Mouse (Mus musculus): ENCODE data around the gene Pdss1. TPM values are rescaled to one million over a fixed set of nuclear protein-coding genes. Genes with fewer than 3 reads are reported as not detected.
"Not testable (repeated sequence)": the region's sequence is repeated elsewhere in the genome, so short reads cannot be mapped to it uniquely, and the experiment has no call there.

Gene Pdss1
- 33.1 and 37.5 TPM in 2 replicates for polyA plus RNA-seq (2016; fragmentation: Nextera tagmentation; extraction: Ambion mirVana)

GRCm38 (mm10) chr2:22895282-22896273 lies at the start of gene Pdss1:
Pdss1 (plus strand) TSS chr2:22895522.
- peak within 1 kb of the TSS; percentile 94 for H3K27ac ChIP-seq
- H3K9me3 ChIP-seq = no peaks in the 10 kb centered on the region
- H3K36me3 ChIP-seq = no peaks in the 10 kb centered on the region
- under 1% methylated on average over 81 of the region's 81 CpGs for WGBS
- peak within 1 kb of the TSS; percentile 91 for H3K4me3 ChIP-seq
- peak; percentile 96 for DNase-seq (ENCODE audit: low spot score)
- H3K27me3 ChIP-seq (ENCODE audit: insufficient read depth, poor library complexity, severe bottlenecking) = no peaks in the 10 kb centered on the region
- H3K4me1 ChIP-seq = no peaks in the 10 kb centered on the region

GRCm38 (mm10) chr2:22851900-22852299 lies 43.4 kb upstream of the Pdss1 start:
- H3K4me1 ChIP-seq = no peaks in the 10 kb centered on the region

GRCm38 (mm10) chr2:22857501-22857900 lies 37.8 kb upstream of the Pdss1 start:
- H3K27me3 ChIP-seq (ENCODE audit: insufficient read depth, poor library complexity, severe bottlenecking) = no peaks in the 10 kb centered on the region
- H3K36me3 ChIP-seq = no peaks in the 10 kb centered on the region
- H3K4me1 ChIP-seq = no peaks in the 10 kb centered on the region
- H3K9me3 ChIP-seq = no peaks in the 10 kb centered on the region
- no peak for DNase-seq (ENCODE audit: low spot score)
- no peak overlapping the region for H3K4me3 ChIP-seq
- H3K27ac ChIP-seq = no peak overlapping the region
- 78% methylated on average over 3 of the region's 3 CpGs for WGBS

More at GRCm38 (mm10) chr2:22851900-22852299, 43.4 kb upstream of the Pdss1 start:
- 76% methylated on average over 4 of the region's 4 CpGs for WGBS
- H3K9me3 ChIP-seq = no peaks in the 10 kb centered on the region
- H3K4me3 ChIP-seq = no peak overlapping the region
- no peak overlapping the region for H3K27ac ChIP-seq
- no peaks in the 10 kb centered on the region for H3K27me3 ChIP-seq (ENCODE audit: insufficient read depth, poor library complexity, severe bottlenecking)
- H3K36me3 ChIP-seq = no peaks in the 10 kb centered on the region
- no peak for DNase-seq (ENCODE audit: low spot score)

- DNase-seq (ENCODE audit: low spot score) = no peak
- Histone ChIP-seq H3K4me3 (no peak overlapping the region), H3K36me3 (no peaks in the 10 kb centered on the region), H3K9me3 (no peaks in the 10 kb centered on the region), H3K4me1 (no peaks in the 10 kb centered on the region), H3K27me3 (ENCODE audit: insufficient read depth, poor library complexity, severe bottlenecking) (no peaks in the 10 kb centered on the region), H3K27ac (no peak overlapping the region)
- 79% methylated on average over 2 of the region's 2 CpGs for WGBS
These were observed 33.1 kb upstream of the Pdss1 start for GRCm38 (mm10) chr2:22862194-22862593.

GRCm38 (mm10) chr2:22864394-22865037 lies 30.8 kb upstream of the Pdss1 start:
- 3% methylated on average over 6 of the region's 6 CpGs for WGBS

GRCm38 (mm10) chr2:22865818-22866217 lies 29.5 kb upstream of the Pdss1 start:
- no peaks in the 10 kb centered on the region for H3K4me1 ChIP-seq
- no peaks in the 10 kb centered on the region for H3K36me3 ChIP-seq
- 81% methylated on average over 1 of the region's 1 CpGs for WGBS
- no peaks in the 10 kb centered on the region for H3K9me3 ChIP-seq
- H3K27ac ChIP-seq = no peak overlapping the region
- no peak for DNase-seq (ENCODE audit: low spot score)
- no peaks in the 10 kb centered on the region for H3K27me3 ChIP-seq (ENCODE audit: insufficient read depth, poor library complexity, severe bottlenecking)
- no peak overlapping the region for H3K4me3 ChIP-seq

More at GRCm38 (mm10) chr2:22864394-22865037, 30.8 kb upstream of the Pdss1 start:
- peak; percentile 85 for DNase-seq (ENCODE audit: low spot score)
- not testable (repeated sequence) for H3K27me3 ChIP-seq (ENCODE audit: insufficient read depth, poor library complexity, severe bottlenecking); H3K4me3 ChIP-seq; H3K4me1 ChIP-seq; H3K9me3 ChIP-seq; H3K27ac ChIP-seq; H3K36me3 ChIP-seq

- whole genome bisulfite sequencing = 74% methylated on average over 7 of the region's 7 CpGs
- no peak overlapping the region for H3K4me3 ChIP-seq
- H3K9me3 ChIP-seq = no peaks in the 10 kb centered on the region
- DNase-seq (ENCODE audit: low spot score) = no peak
- H3K27me3 ChIP-seq (ENCODE audit: insufficient read depth, poor library complexity, severe bottlenecking) = no peaks in the 10 kb centered on the region
- no peaks in the 10 kb centered on the region for H3K36me3 ChIP-seq
- no peaks in the 10 kb centered on the region for H3K4me1 ChIP-seq
- no peak overlapping the region for H3K27ac ChIP-seq
These were observed 28.4 kb upstream of the Pdss1 start for GRCm38 (mm10) chr2:22866894-22867424.

- no peaks in the 10 kb centered on the region for H3K9me3 ChIP-seq
- no peak overlapping the region for H3K4me3 ChIP-seq
- H3K36me3 ChIP-seq = no peaks in the 10 kb centered on the region
- 87% methylated on average over 1 of the region's 1 CpGs for WGBS
- H3K4me1 ChIP-seq = no peaks in the 10 kb centered on the region
- H3K27me3 ChIP-seq (ENCODE audit: insufficient read depth, poor library complexity, severe bottlenecking) = peaks cover 11% of the 10 kb centered on the region; the same call in 1 of the 2 replicates
- no peak overlapping the region for H3K27ac ChIP-seq
- DNase-seq (ENCODE audit: low spot score) = no peak
These were observed 22.2 kb upstream of the Pdss1 start for GRCm38 (mm10) chr2:22873159-22873558.

- Histone ChIP-seq H3K27ac (no peak overlapping the region), H3K4me1 (no peaks in the 10 kb centered on the region), H3K4me3 (no peak overlapping the region), H3K27me3 (ENCODE audit: insufficient read depth, poor library complexity, severe bottlenecking) (peaks cover 11% of the 10 kb centered on the region; the same call in 1 of the 2 replicates), H3K36me3 (no peaks in the 10 kb centered on the region), H3K9me3 (no peaks in the 10 kb centered on the region)
- no peak for DNase-seq (ENCODE audit: low spot score)
- 38% methylated on average over 10 of the region's 10 CpGs for WGBS
These were observed 20.7 kb upstream of the Pdss1 start for GRCm38 (mm10) chr2:22874628-22875027.

GRCm38 (mm10) chr2:22876614-22877013 lies 18.7 kb upstream of the Pdss1 start:
- Histone ChIP-seq H3K27ac (no peak overlapping the region), H3K9me3 (no peaks in the 10 kb centered on the region), H3K4me1 (no peaks in the 10 kb centered on the region), H3K27me3 (ENCODE audit: insufficient read depth, poor library complexity, severe bottlenecking) (peaks cover 11% of the 10 kb centered on the region; the same call in 1 of the 2 replicates), H3K36me3 (no peaks in the 10 kb centered on the region), H3K4me3 (no peak overlapping the region)
- 85% methylated on average over 3 of the region's 3 CpGs for WGBS
- DNase-seq (ENCODE audit: low spot score) = no peak

GRCm38 (mm10) chr2:22878781-22879180 lies 16.5 kb upstream of the Pdss1 start:
- Histone ChIP-seq H3K36me3 (no peaks in the 10 kb centered on the region), H3K27me3 (ENCODE audit: insufficient read depth, poor library complexity, severe bottlenecking) (peaks cover 11% of the 10 kb centered on the region; the same call in 1 of the 2 replicates)
- 44% methylated on average over 1 of the region's 1 CpGs for WGBS

GRCm38 (mm10) chr2:22880726-22881125 lies 14.6 kb upstream of the Pdss1 start:
- H3K27ac ChIP-seq; H3K4me3 ChIP-seq; H3K27me3 ChIP-seq (ENCODE audit: insufficient read depth, poor library complexity, severe bottlenecking); DNase-seq (ENCODE audit: low spot score); H3K9me3 ChIP-seq; H3K36me3 ChIP-seq; H3K4me1 ChIP-seq: not testable (repeated sequence)
- WGBS = 82% methylated on average over 3 of the region's 3 CpGs

More at GRCm38 (mm10) chr2:22878781-22879180, 16.5 kb upstream of the Pdss1 start:
- Histone ChIP-seq H3K27ac (no peak overlapping the region), H3K9me3 (no peaks in the 10 kb centered on the region), H3K4me3 (no peak overlapping the region), H3K4me1 (no peaks in the 10 kb centered on the region)
- DNase-seq (ENCODE audit: low spot score) = no peak

- H3K27me3 ChIP-seq (ENCODE audit: insufficient read depth, poor library complexity, severe bottlenecking) = no peaks in the 10 kb centered on the region
- 26% methylated on average over 9 of the region's 9 CpGs for WGBS
- DNase-seq (ENCODE audit: low spot score) = no peak
- peak overlapping the region; percentile 91 for H3K4me3 ChIP-seq
- peak overlapping the region; percentile 94 for H3K27ac ChIP-seq
- no peaks in the 10 kb centered on the region for H3K36me3 ChIP-seq
- no peaks in the 10 kb centered on the region for H3K4me1 ChIP-seq
- no peaks in the 10 kb centered on the region for H3K9me3 ChIP-seq
These were observed 415 bp upstream of the Pdss1 start for GRCm38 (mm10) chr2:22894932-22895281.

Measured in heart, embryonic 10.5 days (tissue).